Mouse (Mus musculus) MEL (cell line): ENCODE measurements at regions not wholly inside any gene's neighbourhood (a gene's known extent, or its start where the extent isn't known, plus 50 kb on each side); places are given as distances from the start of the nearest gene placed in this dataset.

Source experiments
- DNase-seq: peaks from one replicate; pipeline ENCODE4 v3.0.0; 2011; ENCODE audit warnings: low read depth, low spot score
- H3K27ac ChIP-seq: 2 replicates; pipeline ENCODE4 v1.5.1; 2012; ENCODE audit warnings: low read depth, mild to moderate bottlenecking, control low read depth, low read length, moderate library complexity; ENCODE audit not compliant: control insufficient read depth
- H3K27me3 ChIP-seq, 2 experiments: fragments of 150-350 bp in 1 of 2; sonication (generic) in 1 of 2; 2 replicates each; pipeline ENCODE4 v1.6.1; 2012; ENCODE audit warnings: low read length in 2 of 2, mild to moderate bottlenecking in 2 of 2, improper control_type of control experiment in 1 of 2, moderate library complexity in 1 of 2; ENCODE audit not compliant: insufficient read depth in 2 of 2, control insufficient read depth in 1 of 2
- H3K36me3 ChIP-seq, 2 experiments: 2 replicates each; pipeline ENCODE4 v1.6.1; 2012 to 2014; ENCODE audit warnings: low read length in 2 of 2, improper control_type of control experiment in 1 of 2, inconsistent platforms in 1 of 2, mild to moderate bottlenecking in 1 of 2; ENCODE audit not compliant: insufficient read depth in 2 of 2, control insufficient read depth in 1 of 2
- H3K4me1 ChIP-seq, 2 experiments: fragments of 150-350 bp in 1 of 2; sonication (generic) in 1 of 2; 2 replicates each; pipeline ENCODE4 v1.6.1; 2012; ENCODE audit warnings: low read length in 2 of 2, improper control_type of control experiment in 1 of 2, mild to moderate bottlenecking in 1 of 2; ENCODE audit not compliant: insufficient read depth in 2 of 2, control insufficient read depth in 1 of 2
- H3K4me3 ChIP-seq, 2 experiments: fragments of 150-350 bp in 1 of 2; sonication (generic) in 1 of 2; 2 replicates each; pipeline ENCODE4 v1.5.1; 2012; ENCODE audit warnings: low read depth in 2 of 2, low read length in 2 of 2, mild to moderate bottlenecking in 2 of 2, moderate library complexity in 2 of 2, control low read depth in 1 of 2, improper control_type of control experiment in 1 of 2; ENCODE audit not compliant: control insufficient read depth in 1 of 2, insufficient read depth in 1 of 2
- H3K79me2 ChIP-seq: 2 replicates; pipeline ENCODE4 v1.6.1; 2012; ENCODE audit warnings: mild to moderate bottlenecking, low read length, moderate library complexity; ENCODE audit not compliant: control insufficient read depth, poor library complexity, insufficient read depth
- H3K9ac ChIP-seq: 2 replicates; pipeline ENCODE4 v1.6.1; 2012; ENCODE audit warnings: low read depth, mild to moderate bottlenecking, control low read depth, low read length, moderate library complexity; ENCODE audit not compliant: control insufficient read depth, poor library complexity, severe bottlenecking
- H3K9me3 ChIP-seq: fragments of 150-350 bp; sonication (generic); replicated peaks from 2 replicates; pipeline ENCODE4 v1.6.1; 2012; ENCODE audit warnings: mild to moderate bottlenecking, low read length, improper control_type of control experiment, moderate library complexity; ENCODE audit not compliant: insufficient read depth
- CTCF ChIP-seq, 3 experiments: IDR thresholded peaks in 2 of 3; conservative IDR thresholded peaks in 1 of 3; 2 replicates each; pipeline ENCODE4 v1.5.1; 2011 to 2012; ENCODE audit warnings: low read length in 3 of 3, low read depth in 2 of 3, mild to moderate bottlenecking in 2 of 3, improper control_type of control experiment in 1 of 3, inconsistent platforms in 1 of 3, mixed read lengths in 1 of 3, moderate library complexity in 1 of 3; ENCODE audit not compliant: control insufficient read depth in 1 of 3, insufficient read depth in 1 of 3, poor library complexity in 1 of 3, severe bottlenecking in 1 of 3
- E2F4 ChIP-seq: IDR thresholded peaks from 2 replicates; pipeline ENCODE4 v1.6.1; 2011; ENCODE audit warnings: low read depth, low read length, improper control_type of control experiment, borderline replicate concordance
- ELF1 ChIP-seq: IDR thresholded peaks from 2 replicates; pipeline ENCODE4 v1.6.1; 2014; ENCODE audit warnings: low read depth, mild to moderate bottlenecking, inconsistent platforms, low read length, improper control_type of control experiment, moderate library complexity
- EP300 ChIP-seq, 2 experiments: IDR thresholded peaks; 2 replicates each; pipeline ENCODE4 v1.6.1; 2011; ENCODE audit warnings: improper control_type of control experiment in 2 of 2, low read length in 2 of 2, low read depth in 1 of 2, mild to moderate bottlenecking in 1 of 2
- GABPA ChIP-seq: IDR thresholded peaks from 2 replicates; pipeline ENCODE4 v1.6.1; 2012; ENCODE audit warnings: low read depth, mild to moderate bottlenecking, inconsistent platforms, low read length, improper control_type of control experiment, moderate library complexity
- GATA1 ChIP-seq: IDR thresholded peaks from 2 replicates; pipeline ENCODE4 v1.6.1; 2011; ENCODE audit warnings: low read depth, low read length, improper control_type of control experiment
- KAT2A ChIP-seq: conservative IDR thresholded peaks from 2 replicates; pipeline ENCODE4 v1.6.1; 2012; ENCODE audit warnings: low read depth, low read length, improper control_type of control experiment, inconsistent platforms
- MAFK ChIP-seq: IDR thresholded peaks from 2 replicates; pipeline ENCODE4 v1.6.1; 2011; ENCODE audit warnings: low read depth, mild to moderate bottlenecking, low read length, improper control_type of control experiment, borderline replicate concordance
- MAX ChIP-seq: IDR thresholded peaks from 2 replicates; pipeline ENCODE4 v1.6.1; 2011; ENCODE audit warnings: low read length, improper control_type of control experiment
- MAZ ChIP-seq: IDR thresholded peaks from 2 replicates; pipeline ENCODE4 v1.6.1; 2012; ENCODE audit warnings: low read depth, mild to moderate bottlenecking, inconsistent platforms, low read length, improper control_type of control experiment
- MXI1 ChIP-seq: IDR thresholded peaks from 2 replicates; pipeline ENCODE4 v1.6.1; 2011; ENCODE audit warnings: mild to moderate bottlenecking, low read depth, low read length, improper control_type of control experiment
- MYB ChIP-seq: IDR thresholded peaks from 2 replicates; pipeline ENCODE4 v1.6.1; 2011; ENCODE audit warnings: mild to moderate bottlenecking, low read depth, low read length, improper control_type of control experiment
- POLR2AphosphoS5 ChIP-seq: IDR thresholded peaks from 2 replicates; pipeline ENCODE4 v1.6.1; 2012; ENCODE audit warnings: low read depth, borderline replicate concordance, mild to moderate bottlenecking, inconsistent platforms, low read length, moderate library complexity, mixed read lengths
- TBP ChIP-seq: IDR thresholded peaks from 2 replicates; pipeline ENCODE4 v1.8.0; 2011; ENCODE audit warnings: low read depth, low read length, improper control_type of control experiment
- TCF12 ChIP-seq: IDR thresholded peaks from 2 replicates; pipeline ENCODE4 v1.6.1; 2014; ENCODE audit warnings: low read depth, mild to moderate bottlenecking, inconsistent platforms, low read length, improper control_type of control experiment, moderate library complexity
- UBTF ChIP-seq: IDR thresholded peaks from 2 replicates; pipeline ENCODE4 v1.6.1; 2012; ENCODE audit warnings: low read depth, mild to moderate bottlenecking, inconsistent platforms, low read length, improper control_type of control experiment, moderate library complexity, borderline replicate concordance; ENCODE audit not compliant: insufficient read depth
- USF2 ChIP-seq, 2 experiments: IDR thresholded peaks; 2 replicates each; pipeline ENCODE4 v1.6.1; 2011 to 2012; ENCODE audit warnings: improper control_type of control experiment in 2 of 2, low read length in 2 of 2, borderline replicate concordance in 1 of 2, inconsistent platforms in 1 of 2, low read depth in 1 of 2, mild to moderate bottlenecking in 1 of 2; ENCODE audit not compliant: insufficient read depth in 1 of 2
- ZC3H11A ChIP-seq: IDR thresholded peaks from 2 replicates; pipeline ENCODE4 v1.6.1; 2012; ENCODE audit warnings: low read depth, mild to moderate bottlenecking, inconsistent platforms, low read length, improper control_type of control experiment
- ZNF384 ChIP-seq: IDR thresholded peaks from 2 replicates; pipeline ENCODE4 v1.6.1; 2012; ENCODE audit warnings: low read depth, mild to moderate bottlenecking, inconsistent platforms, low read length, improper control_type of control experiment

GRCm38 (mm10) chr11:66846043-66846775 lies 65.6 kb upstream of the Pirt start:
- no peak for DNase-seq
- no peaks in the 10 kb centered on the region for H3K36me3 ChIP-seq
- H3K4me1 ChIP-seq, result no peaks in the 10 kb centered on the region
- H3K9me3 ChIP-seq, result no peaks in the 10 kb centered on the region
- no peaks in the 10 kb centered on the region for H3K79me2 ChIP-seq
- no peak for TF ChIP-seq ELF1
- TF ChIP-seq GATA1, result no peak
- TF ChIP-seq POLR2AphosphoS5, result no peak
- TF ChIP-seq USF2 (IDR thresholded peaks at IDR 0.05; ENCODE audit: borderline replicate concordance in 1 of 2, insufficient read depth in 1 of 2, low read depth in 1 of 2, low read length in 2 of 2), result no peak
- no peak for TF ChIP-seq MAX
- TF ChIP-seq MXI1, result no peak
- TF ChIP-seq MAZ, result no peak
- TF ChIP-seq TCF12, result no peak
- no peak for TF ChIP-seq EP300 (IDR thresholded peaks at IDR 0.05; ENCODE audit: low read depth in 1 of 2, low read length in 2 of 2)
- no peak for TF ChIP-seq MAFK
- TF ChIP-seq TBP, result no peak
- TF ChIP-seq MYB, result no peak
- TF ChIP-seq KAT2A, result no peak
- no peak for TF ChIP-seq E2F4
- no peak for TF ChIP-seq ZNF384
- no peak for TF ChIP-seq UBTF
- TF ChIP-seq CTCF (IDR thresholded peaks at IDR 0.05 in 2 of 3, conservative IDR thresholded peaks at IDR 0.05 in 1 of 3; ENCODE audit: control insufficient read depth in 1 of 3, insufficient read depth in 1 of 3, low read depth in 2 of 3, low read length in 3 of 3, poor library complexity in 1 of 3, severe bottlenecking in 1 of 3), result no peak
- TF ChIP-seq ZC3H11A, result no peak
- TF ChIP-seq GABPA, result no peak
- TF ChIP-seq, all 39 proteins: peak for 0
- H3K4me3 ChIP-seq, result no peak overlapping the region
- no peak overlapping the region for H3K9ac ChIP-seq
- H3K27me3 ChIP-seq, result no peaks in the 10 kb centered on the region
- H3K27ac ChIP-seq, result no peak overlapping the region
